Mouse (Mus musculus) megakaryocyte, embryonic 14.5 days (primary cell): ENCODE data around the gene Srsf10. TPM values are rescaled to one million over a fixed set of nuclear protein-coding genes. Genes with fewer than 3 reads are reported as not detected.

Source experiments
- H3K27me3 ChIP-seq: replicated peaks from 2 replicates; pipeline ENCODE3; 2012; ENCODE audit warnings: inconsistent platforms
- H3K36me3 ChIP-seq: replicated peaks from 2 replicates; pipeline ENCODE3; 2012; ENCODE audit warnings: low read length, inconsistent platforms, mixed read lengths
- H3K4me1 ChIP-seq: 2 replicates; pipeline ENCODE4 v1.6.1; 2012; ENCODE audit warnings: inconsistent platforms
- H3K4me3 ChIP-seq: replicated peaks from 2 replicates; pipeline ENCODE3; 2012; ENCODE audit warnings: moderate library complexity, mild to moderate bottlenecking, inconsistent platforms
- H3K9me3 ChIP-seq: 2 replicates; pipeline ENCODE4 v1.6.1; 2012; ENCODE audit warnings: inconsistent platforms
- FLI1 ChIP-seq: IDR thresholded peaks from 2 replicates; pipeline ENCODE4 v1.6.1; 2012; ENCODE audit warnings: low read length, inconsistent platforms, mixed read lengths
- GATA1 ChIP-seq: IDR thresholded peaks from 3 replicates; pipeline ENCODE4 v1.6.1; 2012; ENCODE audit warnings: mixed read lengths, low read length, inconsistent platforms, borderline replicate concordance
- polyA plus RNA-seq: library from polyadenylated mRNA; stranded (reverse); fragments of >175 nt; gene quantifications from 2 replicates; pipeline ENCODE4 v1.2.3, GENCODE M21; 2012; ENCODE audit warnings: low replicate concordance; ENCODE audit not compliant: insufficient read depth

The Srsf10 gene
- polyA plus RNA-seq, result 81.0 and 110 TPM in 2 replicates

DNA sequence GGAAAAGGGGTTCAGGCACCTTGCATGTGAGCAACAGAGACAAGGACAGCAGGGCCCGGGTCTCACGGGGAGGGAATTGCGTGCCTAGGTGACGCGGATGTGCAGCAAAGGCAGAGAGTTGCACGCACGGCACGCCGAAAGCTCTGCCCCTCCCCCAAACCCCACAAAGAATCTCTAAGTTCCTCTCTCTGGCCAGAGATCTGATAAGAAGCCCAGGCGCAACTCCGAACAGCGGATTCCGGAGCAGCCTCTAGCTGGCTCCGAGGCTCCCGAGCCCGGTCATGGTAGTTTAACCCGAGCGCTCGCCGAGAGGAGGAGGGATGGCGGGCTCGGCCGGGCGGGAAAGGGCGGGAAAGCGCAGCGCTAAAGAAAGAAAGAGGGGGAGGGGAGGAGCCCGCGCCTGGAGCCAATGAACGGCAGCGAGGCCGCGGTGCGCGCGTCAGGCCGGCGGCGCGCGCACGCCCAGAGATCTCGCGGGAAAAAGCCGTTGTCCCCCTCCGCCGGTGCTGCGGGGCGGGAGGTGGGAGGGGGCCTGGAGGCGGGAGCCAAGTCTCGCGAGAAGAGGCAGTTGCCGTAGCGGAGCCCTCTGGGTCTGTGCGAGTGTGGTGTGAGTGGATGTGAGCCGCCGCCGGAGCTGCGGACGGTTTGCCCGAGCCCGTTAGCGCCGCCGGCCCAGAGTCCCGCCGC is at the start of gene Srsf10:
Gene Srsf10 (plus strand): TSS at position 212 of the 687 bp plus-strand sequence.
- Histone ChIP-seq H3K9me3 (no peaks in the 10 kb centered on the region), H3K36me3 (peaks cover 12% of the 10 kb centered on the region), H3K27me3 (peaks cover 31% of the 10 kb centered on the region), H3K4me1 (peaks cover 55% of the 10 kb centered on the region), H3K4me3 (peak within 1 kb of the TSS; percentile 100)
- TF ChIP-seq GATA1 (no peak), FLI1 (peak; percentile 23; the same call in 1 of the 2 replicates)

DNA sequence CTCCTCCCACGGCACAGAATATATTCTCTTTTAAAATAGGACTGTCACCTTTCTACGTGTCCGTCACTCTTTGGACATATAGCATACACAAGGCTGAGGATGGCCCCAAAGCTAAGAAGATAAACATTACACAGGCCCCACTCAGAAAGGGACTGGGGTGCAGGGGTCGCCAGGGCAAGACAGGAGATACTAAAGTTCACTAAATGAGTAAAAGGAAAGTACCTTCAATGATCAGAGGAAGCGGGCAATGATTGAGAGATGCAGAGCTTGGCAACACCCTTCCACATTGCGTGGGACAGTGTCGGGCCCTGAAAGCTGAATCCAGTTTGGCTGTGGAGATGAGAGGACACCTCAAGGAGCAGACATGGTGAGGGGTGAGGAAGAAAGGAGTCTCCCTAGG is 40.7 kb upstream of the Srsf10 start:
- H3K9me3 ChIP-seq, result peaks cover 25% of the 10 kb centered on the region
- TF ChIP-seq FLI1, result no peak
- TF ChIP-seq GATA1, result no peak
- H3K36me3 ChIP-seq, result no peaks in the 10 kb centered on the region
- peaks cover 28% of the 10 kb centered on the region for H3K27me3 ChIP-seq
- no peaks in the 10 kb centered on the region; the same call in 1 of the 2 replicates for H3K4me1 ChIP-seq
- H3K4me3 ChIP-seq, result no peak overlapping the region

DNA sequence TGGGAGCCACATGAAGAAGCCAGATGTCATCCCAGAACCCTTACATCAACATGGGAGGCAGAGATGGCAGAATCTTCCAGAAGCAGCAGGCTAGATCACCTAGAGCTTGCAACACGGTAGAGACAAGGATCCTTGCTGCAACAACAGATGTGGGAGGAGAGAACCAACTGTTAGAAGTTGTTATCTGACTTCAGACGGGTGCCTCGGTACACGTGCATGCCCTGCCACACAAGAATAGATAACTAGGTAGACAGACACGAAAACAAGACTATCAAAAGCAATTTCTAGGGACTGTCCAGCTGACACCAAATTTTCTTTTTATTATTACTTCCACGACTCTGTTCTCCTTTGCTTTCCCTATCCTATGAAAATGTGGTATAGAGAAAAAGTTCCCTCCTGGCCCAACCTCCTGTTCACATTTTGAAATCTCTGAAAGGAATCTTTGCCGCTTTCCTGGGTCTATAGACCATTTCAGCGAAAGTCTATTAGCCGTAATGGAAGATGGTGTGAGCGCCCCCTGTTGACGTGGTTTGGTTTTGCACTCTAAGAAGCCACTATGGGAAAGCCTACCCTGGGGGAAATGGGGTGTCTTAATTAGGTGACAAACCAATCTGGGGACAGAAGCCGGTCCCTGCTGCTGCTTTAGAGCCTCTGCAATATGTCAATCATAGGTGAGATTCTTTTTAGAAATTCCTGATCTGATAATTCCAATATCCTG is 38.5 kb upstream of the Srsf10 start:
- Histone ChIP-seq H3K4me1 (peaks cover 3% of the 10 kb centered on the region; the same call in 1 of the 2 replicates), H3K27me3 (peaks cover 14% of the 10 kb centered on the region), H3K4me3 (no peak overlapping the region), H3K9me3 (peaks cover 25% of the 10 kb centered on the region), H3K36me3 (no peaks in the 10 kb centered on the region)
- TF ChIP-seq FLI1 (no peak), GATA1 (no peak)

DNA sequence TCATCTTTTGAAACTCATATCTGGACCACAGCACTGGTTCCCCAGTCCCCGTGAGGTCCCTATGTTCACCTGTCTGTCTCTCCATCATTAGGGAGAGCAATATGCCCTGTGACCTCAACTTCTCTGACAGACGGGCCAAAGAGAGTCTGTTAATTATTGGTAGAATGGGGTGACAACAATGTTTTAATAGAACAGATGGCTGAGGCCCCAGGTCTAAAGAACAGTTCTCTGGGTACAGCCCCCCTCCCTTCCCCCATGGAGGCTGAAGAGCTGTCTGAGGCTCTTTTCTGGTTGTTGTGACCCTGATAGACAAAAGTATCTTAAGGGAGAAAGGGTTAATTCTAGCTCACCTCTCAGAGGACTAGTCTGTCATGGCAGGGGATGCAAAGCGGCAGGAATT is 37.2 kb upstream of the Srsf10 start:
- peaks cover 10% of the 10 kb centered on the region for H3K27me3 ChIP-seq
- peaks cover 3% of the 10 kb centered on the region; the same call in 1 of the 2 replicates for H3K4me1 ChIP-seq
- H3K4me3 ChIP-seq, result peak overlapping the region; percentile 3
- TF ChIP-seq GATA1, result no peak
- TF ChIP-seq FLI1, result no peak
- H3K9me3 ChIP-seq, result peaks cover 15% of the 10 kb centered on the region
- no peaks in the 10 kb centered on the region for H3K36me3 ChIP-seq

DNA sequence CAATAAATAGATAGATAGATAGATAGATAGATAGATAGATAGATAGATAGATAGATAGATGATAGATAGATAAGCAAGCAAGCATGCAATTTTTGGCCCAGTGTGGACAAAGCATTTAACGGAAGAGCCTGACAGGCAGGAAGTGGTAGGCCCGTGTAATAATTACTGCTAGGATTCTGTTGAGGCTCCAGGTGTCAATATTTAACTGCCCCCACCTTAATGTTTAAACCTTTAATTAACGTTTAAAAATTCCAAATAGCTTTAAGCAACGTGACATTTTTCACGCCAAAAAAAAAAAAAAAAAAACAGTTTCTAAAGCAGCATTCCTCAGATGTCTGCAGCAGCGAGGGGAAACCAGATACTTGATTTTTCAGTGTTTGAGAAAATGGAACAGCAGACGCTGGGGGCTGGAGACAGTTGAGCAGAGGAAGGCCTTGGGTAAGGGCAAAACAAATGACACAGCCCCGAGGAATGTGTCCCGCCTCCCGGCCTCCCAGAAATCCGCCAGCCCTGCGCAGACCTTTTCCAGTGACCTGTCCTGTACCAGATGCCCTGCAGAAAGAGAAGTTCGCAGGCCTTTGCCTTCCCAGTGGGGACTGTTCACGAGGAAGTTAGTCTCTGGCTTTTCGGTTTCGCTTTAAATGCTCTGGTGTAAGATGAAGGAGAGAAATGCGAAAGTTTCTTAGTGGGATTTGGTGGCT is 35.6 kb upstream of the Srsf10 start:
- peaks cover 11% of the 10 kb centered on the region for H3K9me3 ChIP-seq
- H3K36me3 ChIP-seq, result no peaks in the 10 kb centered on the region
- H3K4me1 ChIP-seq, result peaks cover 3% of the 10 kb centered on the region; the same call in 1 of the 2 replicates
- H3K27me3 ChIP-seq, result peaks cover 11% of the 10 kb centered on the region
- H3K4me3 ChIP-seq, result no peak overlapping the region
- TF ChIP-seq GATA1, result no peak
- no peak for TF ChIP-seq FLI1

DNA sequence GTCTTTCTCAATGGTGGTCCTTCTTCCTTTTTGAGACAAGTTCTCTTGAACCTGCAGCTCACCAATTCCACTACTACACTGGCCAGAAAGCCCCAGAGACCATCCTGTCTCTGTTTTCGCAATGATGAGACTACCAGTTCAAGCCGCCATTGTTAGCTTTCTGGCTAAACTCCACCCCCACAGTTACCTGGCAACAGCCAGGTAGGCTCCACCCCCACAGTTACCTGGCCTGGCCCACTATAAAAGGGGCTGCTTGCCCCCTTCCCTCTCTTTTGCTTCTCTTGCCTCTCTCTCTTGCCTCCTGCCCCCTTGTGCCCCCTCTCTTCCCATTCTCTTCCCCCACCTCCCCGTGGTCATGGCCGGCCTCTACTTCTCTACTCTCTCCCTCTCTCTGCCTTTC is 33.8 kb upstream of the Srsf10 start:
- Histone ChIP-seq H3K27me3 (peaks cover 13% of the 10 kb centered on the region), H3K4me1 (peaks cover 3% of the 10 kb centered on the region; the same call in 1 of the 2 replicates), H3K36me3 (no peaks in the 10 kb centered on the region), H3K4me3 (no peak overlapping the region), H3K9me3 (peaks cover 15% of the 10 kb centered on the region)
- TF ChIP-seq FLI1 (no peak), GATA1 (no peak)

DNA sequence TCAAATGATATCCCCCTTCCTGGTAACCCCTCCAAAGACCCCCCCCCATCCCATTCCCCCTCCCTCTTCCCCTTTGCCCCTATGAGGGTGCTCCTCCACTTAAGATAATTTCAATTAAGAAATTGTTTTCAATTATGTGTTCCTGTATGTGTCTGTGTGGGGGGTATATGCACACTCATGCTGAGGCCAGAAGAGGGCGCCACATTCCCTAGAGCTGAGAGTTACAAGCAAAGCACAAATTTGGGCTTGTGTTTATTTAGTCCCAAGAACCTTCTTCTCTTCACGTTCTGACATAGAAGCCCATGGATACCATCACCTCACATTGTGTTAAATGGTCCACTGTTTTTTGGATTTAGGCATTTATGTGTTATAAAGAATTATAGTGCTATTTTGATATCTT is 32.2 kb upstream of the Srsf10 start:
- Histone ChIP-seq H3K4me3 (no peak overlapping the region), H3K9me3 (peaks cover 13% of the 10 kb centered on the region), H3K4me1 (peaks cover 3% of the 10 kb centered on the region; the same call in 1 of the 2 replicates), H3K36me3 (no peaks in the 10 kb centered on the region), H3K27me3 (peaks cover 13% of the 10 kb centered on the region)
- TF ChIP-seq GATA1 (no peak), FLI1 (no peak)

DNA sequence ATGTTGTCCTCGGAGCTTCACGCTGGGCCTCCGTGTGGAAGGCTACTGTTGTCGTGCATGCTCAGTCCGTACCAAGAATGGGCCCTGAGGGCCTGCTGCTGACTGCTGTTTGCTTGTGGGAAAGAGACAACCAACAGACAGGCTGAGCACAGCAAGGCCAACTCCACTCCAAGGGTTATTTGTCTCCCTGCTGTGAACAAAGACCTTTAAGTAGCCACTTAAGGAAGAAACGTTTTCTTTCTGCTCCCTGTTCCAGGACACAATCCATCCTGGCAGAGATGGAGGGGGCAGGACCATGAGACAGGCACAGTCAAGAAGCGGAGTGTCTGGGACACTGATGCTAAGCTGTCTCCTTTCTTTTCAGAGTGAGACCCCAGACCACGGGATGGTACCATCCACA is 31.3 kb upstream of the Srsf10 start:
- Histone ChIP-seq H3K4me1 (peaks cover 3% of the 10 kb centered on the region; the same call in 1 of the 2 replicates), H3K27me3 (peaks cover 14% of the 10 kb centered on the region), H3K4me3 (no peak overlapping the region), H3K9me3 (peaks cover 4% of the 10 kb centered on the region; the same call in 1 of the 2 replicates), H3K36me3 (no peaks in the 10 kb centered on the region)
- TF ChIP-seq FLI1 (no peak), GATA1 (no peak)

DNA sequence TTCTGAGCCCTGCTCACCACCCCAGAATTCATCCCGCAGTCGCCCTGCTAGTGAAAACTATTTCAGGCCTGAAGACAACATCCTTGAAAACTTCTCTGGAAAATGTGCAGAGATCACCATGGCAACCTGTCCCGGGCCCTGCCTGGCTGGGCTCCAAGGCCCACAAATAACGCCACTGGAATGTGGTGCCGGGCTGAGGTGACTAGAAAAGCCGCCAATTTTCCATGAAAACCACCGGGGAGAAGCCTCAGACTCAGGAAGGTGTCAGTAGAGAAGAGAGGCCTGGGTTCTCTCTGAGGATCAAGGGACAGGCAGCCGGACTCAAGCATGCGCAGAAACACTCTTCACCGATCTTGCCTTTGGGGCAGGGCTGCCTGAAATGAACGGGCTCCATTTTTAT is 27.1 kb upstream of the Srsf10 start:
- TF ChIP-seq FLI1 (no peak), GATA1 (no peak)
- peaks cover 24% of the 10 kb centered on the region for H3K27me3 ChIP-seq
- no peaks in the 10 kb centered on the region for H3K4me1 ChIP-seq
- no peaks in the 10 kb centered on the region for H3K36me3 ChIP-seq
- no peak overlapping the region for H3K4me3 ChIP-seq
- peaks cover 9% of the 10 kb centered on the region; the same call in 1 of the 2 replicates for H3K9me3 ChIP-seq
